Mouse (Mus musculus): Measurements from ENCODE around the gene 2210016L21Rik. TPM values are rescaled to one million over a fixed set of nuclear protein-coding genes. Genes with fewer than 3 reads are reported as not detected.

Gene 2210016L21Rik
- total RNA-seq (2014; fragmentation: Nextera tagmentation) (30.0 and 30.2 TPM in 2 replicates), total RNA-seq (2017) (31.7 and 34.3 TPM in 2 replicates), polyA plus RNA-seq (2012) (36.5 and 38.7 TPM in 2 replicates)

GRCm38 (mm10) chr5:114942074-114942765, at the start of gene 2210016L21Rik:
Gene 2210016L21Rik, plus strand, starts transcription at chr5:114942158.
- DNase-seq (ENCODE audit: low spot score), result peak; percentile 96
- no peak for TF ChIP-seq GATA2 (IDR thresholded peaks at IDR 0.05; ENCODE audit: borderline replicate concordance, low read depth, low read length)

GRCm38 (mm10) chr5:114895542-114895941, 46.4 kb upstream of the 2210016L21Rik start:
- TF ChIP-seq GATA1 (IDR thresholded peaks at IDR 0.05; ENCODE audit: borderline replicate concordance, low read length) (no peak), CTCF (IDR thresholded peaks at IDR 0.05; ENCODE audit: low read depth, low read length) (no peak), GATA2 (IDR thresholded peaks at IDR 0.05; ENCODE audit: borderline replicate concordance, low read depth, low read length) (no peak), POLR2AphosphoS5 (IDR thresholded peaks at IDR 0.05; ENCODE audit: insufficient replicate concordance, low read depth, low read length) (no peak), TAL1 (conservative IDR thresholded peaks at IDR 0.05; ENCODE audit: low read depth, low read length) (no peak)
- no peak for ATAC-seq (ENCODE audit: extremely low read depth, insufficient number of reproducible peaks, low FRiP score, poor library complexity, severe bottlenecking)
- Histone ChIP-seq H3K9me3 (replicated peaks) (no peaks in the 10 kb centered on the region), H3K36me3 (replicated peaks) (no peaks in the 10 kb centered on the region), H3K4me1 (ENCODE audit: insufficient read depth, low read depth, low read length) (peaks cover 8% of the 10 kb centered on the region; the same call in 1 of the 2 replicates), H3K27me3 (ENCODE audit: insufficient read depth, low read length) (peaks cover 36% of the 10 kb centered on the region), H3K4me3 (ENCODE audit: low read depth, low read length) (no peak overlapping the region)
- no peak for DNase-seq (ENCODE audit: low spot score)

More at GRCm38 (mm10) chr5:114942074-114942765, at the start of gene 2210016L21Rik:
- Histone ChIP-seq H3K4me3 (ENCODE audit: low read depth, low read length) (peak within 1 kb of the TSS; percentile 80), H3K9me3 (replicated peaks) (no peaks in the 10 kb centered on the region), H3K27me3 (ENCODE audit: insufficient read depth, low read length) (peaks cover 5% of the 10 kb centered on the region), H3K4me1 (ENCODE audit: insufficient read depth, low read depth, low read length) (peaks cover 16% of the 10 kb centered on the region), H3K36me3 (replicated peaks) (peaks cover 47% of the 10 kb centered on the region)
- ATAC-seq (ENCODE audit: extremely low read depth, insufficient number of reproducible peaks, low FRiP score, poor library complexity, severe bottlenecking), result peak; percentile 81

- no peak for ATAC-seq (ENCODE audit: extremely low read depth, insufficient number of reproducible peaks, low FRiP score, poor library complexity, severe bottlenecking)
- no peak for DNase-seq (ENCODE audit: low spot score)
- no peak within 1 kb of the TSS for H3K4me3 ChIP-seq (ENCODE audit: low read depth, low read length)
These were observed 45.1 kb upstream of the 2210016L21Rik start, which contains the start of gene Oasl2 for GRCm38 (mm10) chr5:114896688-114897373. Gene Oasl2, plus strand, starts transcription at chr5:114896936.

GRCm38 (mm10) chr5:114897374-114897793, 44.6 kb upstream of the 2210016L21Rik start:
- no peak overlapping the region for H3K4me3 ChIP-seq (ENCODE audit: low read depth, low read length)
- H3K9me3 ChIP-seq (replicated peaks), result no peaks in the 10 kb centered on the region
- DNase-seq (ENCODE audit: low spot score) (no peak), ATAC-seq (ENCODE audit: extremely low read depth, insufficient number of reproducible peaks, low FRiP score, poor library complexity, severe bottlenecking) (no peak)
- peaks cover 8% of the 10 kb centered on the region; the same call in 1 of the 2 replicates for H3K4me1 ChIP-seq (ENCODE audit: insufficient read depth, low read depth, low read length)
- no peaks in the 10 kb centered on the region for H3K36me3 ChIP-seq (replicated peaks)
- no peak for TF ChIP-seq POLR2AphosphoS5 (IDR thresholded peaks at IDR 0.05; ENCODE audit: insufficient replicate concordance, low read depth, low read length)
- no peak for TF ChIP-seq CTCF (IDR thresholded peaks at IDR 0.05; ENCODE audit: low read depth, low read length)
- TF ChIP-seq GATA1 (IDR thresholded peaks at IDR 0.05; ENCODE audit: borderline replicate concordance, low read length), result no peak
- no peak for TF ChIP-seq GATA2 (IDR thresholded peaks at IDR 0.05; ENCODE audit: borderline replicate concordance, low read depth, low read length)
- no peak for TF ChIP-seq TAL1 (conservative IDR thresholded peaks at IDR 0.05; ENCODE audit: low read depth, low read length)
- peaks cover 36% of the 10 kb centered on the region for H3K27me3 ChIP-seq (ENCODE audit: insufficient read depth, low read length)

More at GRCm38 (mm10) chr5:114896688-114897373, 45.1 kb upstream of the 2210016L21Rik start, which contains the start of gene Oasl2:
- H3K27me3 ChIP-seq (ENCODE audit: insufficient read depth, low read length), result peaks cover 36% of the 10 kb centered on the region
- H3K4me1 ChIP-seq (ENCODE audit: insufficient read depth, low read depth, low read length), result peaks cover 8% of the 10 kb centered on the region; the same call in 1 of the 2 replicates
- no peaks in the 10 kb centered on the region for H3K9me3 ChIP-seq (replicated peaks)
- no peaks in the 10 kb centered on the region for H3K36me3 ChIP-seq (replicated peaks)
- TF ChIP-seq GATA1 (IDR thresholded peaks at IDR 0.05; ENCODE audit: borderline replicate concordance, low read length) (no peak), CTCF (IDR thresholded peaks at IDR 0.05; ENCODE audit: low read depth, low read length) (no peak), POLR2AphosphoS5 (IDR thresholded peaks at IDR 0.05; ENCODE audit: insufficient replicate concordance, low read depth, low read length) (no peak), GATA2 (IDR thresholded peaks at IDR 0.05; ENCODE audit: borderline replicate concordance, low read depth, low read length) (no peak), TAL1 (conservative IDR thresholded peaks at IDR 0.05; ENCODE audit: low read depth, low read length) (no peak)

GRCm38 (mm10) chr5:114898857-114899256, 43.1 kb upstream of the 2210016L21Rik start:
- no peak for ATAC-seq (ENCODE audit: extremely low read depth, insufficient number of reproducible peaks, low FRiP score, poor library complexity, severe bottlenecking)
- TF ChIP-seq CTCF (IDR thresholded peaks at IDR 0.05; ENCODE audit: low read depth, low read length), result no peak
- TF ChIP-seq POLR2AphosphoS5 (IDR thresholded peaks at IDR 0.05; ENCODE audit: insufficient replicate concordance, low read depth, low read length), result no peak
- no peak for TF ChIP-seq GATA1 (IDR thresholded peaks at IDR 0.05; ENCODE audit: borderline replicate concordance, low read length)
- TF ChIP-seq TAL1 (conservative IDR thresholded peaks at IDR 0.05; ENCODE audit: low read depth, low read length), result no peak
- no peak for TF ChIP-seq GATA2 (IDR thresholded peaks at IDR 0.05; ENCODE audit: borderline replicate concordance, low read depth, low read length)
- H3K9me3 ChIP-seq (replicated peaks), result no peaks in the 10 kb centered on the region

GRCm38 (mm10) chr5:114902413-114902812, 39.5 kb upstream of the 2210016L21Rik start:
- peaks cover 4% of the 10 kb centered on the region; the same call in 1 of the 2 replicates for H3K9me3 ChIP-seq (replicated peaks)
- TF ChIP-seq POLR2AphosphoS5 (IDR thresholded peaks at IDR 0.05; ENCODE audit: insufficient replicate concordance, low read depth, low read length), result no peak
- TF ChIP-seq GATA1 (IDR thresholded peaks at IDR 0.05; ENCODE audit: borderline replicate concordance, low read length), result no peak
- TF ChIP-seq CTCF (IDR thresholded peaks at IDR 0.05; ENCODE audit: low read depth, low read length), result peak; percentile 49; the same call in 1 of the 2 replicates
- no peak for TF ChIP-seq TAL1 (conservative IDR thresholded peaks at IDR 0.05; ENCODE audit: low read depth, low read length)
- no peak for DNase-seq (ENCODE audit: low spot score)
- H3K4me1 ChIP-seq (ENCODE audit: insufficient read depth, low read depth, low read length), result peaks cover under 1% of the 10 kb centered on the region; the same call in 1 of the 2 replicates
- peaks cover 18% of the 10 kb centered on the region for H3K27me3 ChIP-seq (ENCODE audit: insufficient read depth, low read length)
- no peak for ATAC-seq (ENCODE audit: extremely low read depth, insufficient number of reproducible peaks, low FRiP score, poor library complexity, severe bottlenecking)
- no peaks in the 10 kb centered on the region for H3K36me3 ChIP-seq (replicated peaks)
- H3K4me3 ChIP-seq (ENCODE audit: low read depth, low read length), result no peak overlapping the region

More at GRCm38 (mm10) chr5:114898857-114899256, 43.1 kb upstream of the 2210016L21Rik start:
- Histone ChIP-seq H3K27me3 (ENCODE audit: insufficient read depth, low read length) (peaks cover 36% of the 10 kb centered on the region), H3K4me1 (ENCODE audit: insufficient read depth, low read depth, low read length) (peaks cover 8% of the 10 kb centered on the region; the same call in 1 of the 2 replicates), H3K36me3 (replicated peaks) (no peaks in the 10 kb centered on the region), H3K4me3 (ENCODE audit: low read depth, low read length) (no peak overlapping the region)
- DNase-seq (ENCODE audit: low spot score), result no peak

All from G1E (cell line).